Mouse (Mus musculus): Measurements from ENCODE around the gene P2ry6.

DNA sequence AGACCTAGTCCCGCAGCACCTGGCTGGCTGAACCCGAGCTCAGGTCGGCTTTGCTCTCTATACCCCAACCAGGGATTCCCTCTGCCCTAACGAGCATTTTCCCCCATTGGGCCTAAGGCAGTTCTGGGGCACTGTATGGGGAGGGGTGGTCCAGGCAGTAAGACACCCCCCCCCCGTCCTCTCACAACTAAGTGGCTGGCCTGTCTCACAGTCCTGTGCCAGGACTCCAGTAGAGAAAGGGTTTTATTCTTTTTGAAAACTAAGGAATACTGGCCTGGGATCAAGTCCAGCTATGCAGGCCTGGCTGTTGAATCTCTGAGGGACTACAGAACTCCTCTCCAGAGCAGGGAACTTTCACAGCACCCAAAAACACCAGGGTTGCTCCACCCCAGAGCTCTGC, 59.2 kb downstream of the P2ry6 start:
- TF ChIP-seq POLR2A (IDR thresholded peaks at IDR 0.05; ENCODE audit: borderline replicate concordance, control insufficient read depth, low read depth, low read length) (no peak), CTCF (IDR thresholded peaks at IDR 0.05; ENCODE audit: control insufficient read depth, insufficient read depth, low read length) (no peak)
